Mouse (Mus musculus) myocyte (in vitro differentiated cells): ENCODE measurements around the gene Ss18l2. TPM values are rescaled to one million over a fixed set of nuclear protein-coding genes. Genes with fewer than 3 reads are reported as not detected.

ENCODE experiments used
- H3K27me3 ChIP-seq: one replicate; pipeline ENCODE4 v1.6.1; 2011; ENCODE audit not compliant: control insufficient read depth, insufficient read depth, insufficient read length
- H3K36me3 ChIP-seq: one replicate; pipeline ENCODE4 v1.6.1; 2011; ENCODE audit not compliant: control insufficient read depth, insufficient read depth
- H3K4me2 ChIP-seq: one replicate; pipeline ENCODE4 v1.6.1; 2011; ENCODE audit warnings: low read depth, control low read depth
- H3K4me3 ChIP-seq: one replicate; pipeline ENCODE4 v1.5.1; 2011; ENCODE audit warnings: mild to moderate bottlenecking, control low read depth, moderate library complexity
- H3K79me2 ChIP-seq: one replicate; pipeline ENCODE4 v1.6.1; 2011; ENCODE audit not compliant: control insufficient read depth, insufficient read depth
- H3ac ChIP-seq: one replicate; pipeline ENCODE4 v1.6.1; 2011; ENCODE audit not compliant: control insufficient read depth, insufficient read length
- CEBPB ChIP-seq: IDR thresholded peaks from 2 replicates; pipeline ENCODE4 v1.6.1; 2011; ENCODE audit warnings: mild to moderate bottlenecking, moderate library complexity; ENCODE audit not compliant: poor library complexity, insufficient read depth, severe bottlenecking
- E2F4 ChIP-seq: IDR thresholded peaks from one replicate; pipeline ENCODE4 v1.6.1; 2011; ENCODE audit warnings: mild to moderate bottlenecking, control low read depth, moderate library complexity; ENCODE audit not compliant: insufficient read depth
- MAX ChIP-seq: IDR thresholded peaks from one replicate; pipeline ENCODE4 v1.6.1; 2011; ENCODE audit warnings: low read depth, mild to moderate bottlenecking, control low read depth
- MYOD1 ChIP-seq, 3 experiments: IDR thresholded peaks; one replicate each; pipeline ENCODE4 v1.6.1; 2011; ENCODE audit warnings: control low read depth in 2 of 3, low read depth in 2 of 3, mild to moderate bottlenecking in 2 of 3, moderate library complexity in 1 of 3; ENCODE audit not compliant: insufficient read length in 2 of 3, control insufficient read depth in 1 of 3
- MYOG ChIP-seq, 3 experiments: IDR thresholded peaks; one replicate each; pipeline ENCODE4 v1.6.1; 2011; ENCODE audit warnings: control low read depth in 2 of 3, low read depth in 2 of 3, mild to moderate bottlenecking in 2 of 3; ENCODE audit not compliant: insufficient read length in 2 of 3, control insufficient read depth in 1 of 3, insufficient read depth in 1 of 3
- POLR2A ChIP-seq: IDR thresholded peaks from one replicate; pipeline ENCODE4 v1.6.1; 2011; ENCODE audit warnings: low read depth, mild to moderate bottlenecking, control low read depth, moderate library complexity; ENCODE audit not compliant: insufficient read length
- POLR2AphosphoS2 ChIP-seq: IDR thresholded peaks from one replicate; pipeline ENCODE4 v1.6.1; 2011; ENCODE audit warnings: low read depth, control low read depth; ENCODE audit not compliant: insufficient read length
- REST ChIP-seq: IDR thresholded peaks from one replicate; pipeline ENCODE4 v1.6.1; 2011; ENCODE audit warnings: mild to moderate bottlenecking, control low read depth, moderate library complexity; ENCODE audit not compliant: insufficient read depth, insufficient read length
- SRF ChIP-seq: IDR thresholded peaks from one replicate; pipeline ENCODE4 v1.6.1; 2011; ENCODE audit warnings: low read depth; ENCODE audit not compliant: control insufficient read depth, insufficient read length
- TCF12 ChIP-seq: IDR thresholded peaks from one replicate; pipeline ENCODE4 v1.6.1; 2011; ENCODE audit warnings: mild to moderate bottlenecking, control low read depth; ENCODE audit not compliant: poor library complexity, insufficient read depth, severe bottlenecking
- TCF3 ChIP-seq: IDR thresholded peaks from one replicate; pipeline ENCODE4 v1.6.1; 2011; ENCODE audit warnings: low read depth, control low read depth; ENCODE audit not compliant: insufficient read length
- USF1 ChIP-seq: IDR thresholded peaks from one replicate; pipeline ENCODE4 v1.6.1; 2011; ENCODE audit warnings: low read depth, mild to moderate bottlenecking, control low read depth, moderate library complexity
- polyA plus RNA-seq: library from polyadenylated mRNA; unstranded; fragments of >200 nt; fragmentation: generic; extraction: Trizol; gene quantifications from one replicate; pipeline ENCODE4 v1.2.1, GENCODE M21; 2012; ENCODE audit warnings: missing spikeins

The Ss18l2 gene
- polyA plus RNA-seq, result 81.5 TPM

GRCm38 (mm10) chr9:121709898-121710583 is at the start of gene Ss18l2:
TSS of gene Ss18l2 (plus strand) at chr9:121710329.
- H3ac ChIP-seq, result peak within 1 kb of the TSS; percentile 90
- H3K4me2 ChIP-seq, result peak within 1 kb of the TSS; percentile 74
- peaks cover 16% of the 10 kb centered on the region for H3K36me3 ChIP-seq
- H3K4me3 ChIP-seq, result peak within 1 kb of the TSS; percentile 89
- TF ChIP-seq USF1 (no peak), MYOG (IDR thresholded peaks at IDR 0.05; ENCODE audit: control insufficient read depth in 1 of 3, insufficient read depth in 1 of 3, insufficient read length in 2 of 3, low read depth in 2 of 3) (peak in 1 of 3 experiments; percentile 10), POLR2A (no peak), CEBPB (peak; percentile 89), TCF12 (no peak), MYOD1 (IDR thresholded peaks at IDR 0.05; ENCODE audit: control insufficient read depth in 1 of 3, insufficient read length in 2 of 3, low read depth in 2 of 3) (no peak), REST (no peak), TCF3 (no peak), MAX (no peak), E2F4 (no peak), POLR2AphosphoS2 (no peak), SRF (peak; percentile 70)
- H3K79me2 ChIP-seq, result peaks cover 21% of the 10 kb centered on the region
- no peaks in the 10 kb centered on the region for H3K27me3 ChIP-seq

GRCm38 (mm10) chr9:121663467-121663866 is 46.7 kb upstream of the Ss18l2 start:
- TF ChIP-seq CEBPB, result no peak
- TF ChIP-seq MAX, result no peak
- no peak for TF ChIP-seq REST
- TF ChIP-seq POLR2A, result no peak
- TF ChIP-seq MYOG (IDR thresholded peaks at IDR 0.05; ENCODE audit: control insufficient read depth in 1 of 3, insufficient read depth in 1 of 3, insufficient read length in 2 of 3, low read depth in 2 of 3), result no peak
- TF ChIP-seq E2F4, result no peak
- TF ChIP-seq POLR2AphosphoS2, result no peak

GRCm38 (mm10) chr9:121664104-121664503 is 46.0 kb upstream of the Ss18l2 start:
- Histone ChIP-seq H3ac (no peak overlapping the region), H3K79me2 (no peaks in the 10 kb centered on the region), H3K36me3 (no peaks in the 10 kb centered on the region), H3K4me3 (no peak overlapping the region), H3K4me2 (no peak overlapping the region), H3K27me3 (peaks cover 16% of the 10 kb centered on the region)
- TF ChIP-seq MAX (no peak), TCF3 (no peak), REST (no peak), POLR2A (no peak), USF1 (no peak), CEBPB (no peak), MYOG (IDR thresholded peaks at IDR 0.05; ENCODE audit: control insufficient read depth in 1 of 3, insufficient read depth in 1 of 3, insufficient read length in 2 of 3, low read depth in 2 of 3) (no peak), SRF (no peak), POLR2AphosphoS2 (no peak)

More at GRCm38 (mm10) chr9:121663467-121663866, 46.7 kb upstream of the Ss18l2 start:
- H3K79me2 ChIP-seq, result no peaks in the 10 kb centered on the region
- H3K4me3 ChIP-seq, result no peak overlapping the region
- H3K36me3 ChIP-seq, result no peaks in the 10 kb centered on the region
- peaks cover 18% of the 10 kb centered on the region for H3K27me3 ChIP-seq
- H3K4me2 ChIP-seq, result no peak overlapping the region
- no peak overlapping the region for H3ac ChIP-seq

GRCm38 (mm10) chr9:121666957-121667630 is 43.0 kb upstream of the Ss18l2 start:
- H3K27me3 ChIP-seq, result peaks cover 3% of the 10 kb centered on the region

More at GRCm38 (mm10) chr9:121666957-121667630, 43.0 kb upstream of the Ss18l2 start:
- no peak for TF ChIP-seq TCF12
- peak in 1 of 3 experiments; percentile 14 for TF ChIP-seq MYOG (IDR thresholded peaks at IDR 0.05; ENCODE audit: control insufficient read depth in 1 of 3, insufficient read depth in 1 of 3, insufficient read length in 2 of 3, low read depth in 2 of 3)
- no peak for TF ChIP-seq MAX
- TF ChIP-seq POLR2AphosphoS2, result no peak
- TF ChIP-seq CEBPB, result no peak
- TF ChIP-seq E2F4, result no peak
- TF ChIP-seq REST, result no peak
- TF ChIP-seq TCF3, result no peak
- no peak for TF ChIP-seq USF1
- TF ChIP-seq POLR2A, result no peak
- peak in 2 of 3 experiments; percentile 84 to 88 for TF ChIP-seq MYOD1 (IDR thresholded peaks at IDR 0.05; ENCODE audit: control insufficient read depth in 1 of 3, insufficient read length in 2 of 3, low read depth in 2 of 3)
- H3ac ChIP-seq, result no peak overlapping the region
- H3K36me3 ChIP-seq, result no peaks in the 10 kb centered on the region
- H3K4me2 ChIP-seq, result peak overlapping the region; percentile 18
- H3K4me3 ChIP-seq, result no peak overlapping the region
- H3K79me2 ChIP-seq, result no peaks in the 10 kb centered on the region
